Mouse (Mus musculus) lung, postnatal 0 days (tissue): ENCODE measurements around the gene Ehd4. TPM values are rescaled to one million over a fixed set of nuclear protein-coding genes. Genes with fewer than 3 reads are reported as not detected.

Experiments
- ATAC-seq: fragments of 200-750 bp; cut with Nextera tagmentation; 2 replicates; pipeline ENCODE4 v1.8.0; 2017; ENCODE audit warnings: moderate library complexity
- DNase-seq: peaks from one replicate; pipeline ENCODE4 v3.0.0-alpha.2; 2016; ENCODE audit warnings: low spot score
- H3K27ac ChIP-seq: fragments of 300-500 bp; sonication (generic); 2 replicates; pipeline ENCODE4 v1.5.1; 2014; ENCODE audit warnings: antibody characterized with exemption, mild to moderate bottlenecking, low read length, mixed read lengths
- H3K27me3 ChIP-seq: fragments of 300-500 bp; sonication (generic); replicated peaks from 2 replicates; pipeline ENCODE4 v1.6.1; 2014; ENCODE audit warnings: low read length, mixed read lengths; ENCODE audit not compliant: insufficient read depth
- H3K36me3 ChIP-seq: fragments of 300-500 bp; sonication (generic); 2 replicates; pipeline ENCODE4 v1.6.1; 2014; ENCODE audit warnings: low read length, mixed read lengths; ENCODE audit not compliant: insufficient read depth
- H3K4me1 ChIP-seq: fragments of 300-500 bp; sonication (generic); 2 replicates; pipeline ENCODE4 v1.6.1; 2014; ENCODE audit warnings: antibody characterized with exemption, low read depth, low read length, mixed read lengths; ENCODE audit not compliant: insufficient read depth
- H3K4me2 ChIP-seq: fragments of 300-500 bp; sonication (generic); replicated peaks from 2 replicates; pipeline ENCODE4 v1.6.1; 2014; ENCODE audit warnings: low read depth, mild to moderate bottlenecking, low read length, moderate library complexity, mixed read lengths
- H3K4me3 ChIP-seq: fragments of 300-500 bp; sonication (generic); 2 replicates; pipeline ENCODE4 v1.5.1; 2014; ENCODE audit warnings: low read depth, low read length
- H3K9ac ChIP-seq: fragments of 300-500 bp; sonication (generic); replicated peaks from 2 replicates; pipeline ENCODE4 v1.6.1; 2014; ENCODE audit warnings: low read depth, mild to moderate bottlenecking
- H3K9me3 ChIP-seq: fragments of 300-500 bp; sonication (generic); 2 replicates; pipeline ENCODE4 v1.6.1; 2016; ENCODE audit warnings: low read length, mixed read lengths
- CTCF ChIP-seq: IDR thresholded peaks from 2 replicates; pipeline ENCODE4 v1.5.1; 2016; ENCODE audit warnings: antibody characterized with exemption, mild to moderate bottlenecking
- EP300 ChIP-seq: IDR thresholded peaks from 2 replicates; pipeline ENCODE4 v1.6.1; 2016; ENCODE audit warnings: antibody characterized with exemption, mild to moderate bottlenecking, control low read depth
- WGBS: fragments of 180-500 bp; shearing (Covaris S2); extraction: QIAGEN DNeasy Blood & Tissue Kit; methylation state at CpG from one replicate; pipeline ENCODE4 v1.1.7; 2014; 5-methylcytosine and 5-hydroxymethylcytosine counted together
- polyA plus RNA-seq: library from polyadenylated mRNA; unstranded; fragments of >200 nt; fragmentation: Nextera tagmentation; extraction: Ambion mirVana; gene quantifications from 2 replicates; pipeline ENCODE4 v1.2.1, GENCODE M21; 2015

The Ehd4 gene
- polyA plus RNA-seq, 1 experiment from 2014 or later: 228 TPM

- Histone ChIP-seq H3K36me3 (no peaks in the 10 kb centered on the region), H3K4me1 (no peaks in the 10 kb centered on the region), H3K4me2 (no peak overlapping the region), H3K27me3 (no peaks in the 10 kb centered on the region), H3K9ac (no peak overlapping the region), H3K27ac (no peak overlapping the region), H3K9me3 (no peaks in the 10 kb centered on the region), H3K4me3 (no peak overlapping the region)
- ATAC-seq (no peak), DNase-seq (no peak)
- TF ChIP-seq CTCF: peak; percentile 26; the same call in 1 of the 2 replicates
- TF ChIP-seq EP300: no peak
Measured at GRCm38 (mm10) chr2:120178936-120179335, 24.5 kb upstream of the Ehd4 start.

- Histone ChIP-seq H3K9ac (no peak overlapping the region), H3K9me3 (no peaks in the 10 kb centered on the region), H3K4me1 (no peaks in the 10 kb centered on the region), H3K4me2 (no peak overlapping the region; the same call in 1 of the 2 replicates), H3K36me3 (no peaks in the 10 kb centered on the region), H3K27me3 (no peaks in the 10 kb centered on the region), H3K27ac (no peak overlapping the region), H3K4me3 (no peak overlapping the region; the same call in 1 of the 2 replicates)
- WGBS: 19% methylated on average over 10 of the region's 10 CpGs
- no peak for ATAC-seq
- TF ChIP-seq CTCF: peak; percentile 88
- TF ChIP-seq EP300: no peak
- peak; percentile 57 for DNase-seq
Measured at GRCm38 (mm10) chr2:120173718-120174117, 19.3 kb upstream of the Ehd4 start.

GRCm38 (mm10) chr2:120171362-120171761 lies 17.0 kb upstream of the Ehd4 start:
- TF ChIP-seq CTCF (no peak), EP300 (no peak)
- H3K4me3 ChIP-seq: no peak overlapping the region
- no peak overlapping the region for H3K27ac ChIP-seq
- no peak overlapping the region for H3K4me2 ChIP-seq
- H3K27me3 ChIP-seq: no peaks in the 10 kb centered on the region
- DNase-seq (no peak), ATAC-seq (no peak)
- H3K9ac ChIP-seq: no peak overlapping the region
- no peaks in the 10 kb centered on the region for H3K4me1 ChIP-seq
- WGBS: 84% methylated on average over 7 of the region's 7 CpGs
- H3K36me3 ChIP-seq: no peaks in the 10 kb centered on the region
- H3K9me3 ChIP-seq: no peaks in the 10 kb centered on the region

- ATAC-seq (peak; percentile 32; the same call in 1 of the 2 replicates), DNase-seq (peak; percentile 80)
- peak; percentile 77 for TF ChIP-seq CTCF
- no peak for TF ChIP-seq EP300
- Histone ChIP-seq H3K4me1 (no peaks in the 10 kb centered on the region), H3K9me3 (no peaks in the 10 kb centered on the region), H3K4me3 (no peak overlapping the region), H3K36me3 (no peaks in the 10 kb centered on the region), H3K9ac (no peak overlapping the region), H3K27ac (no peak overlapping the region), H3K4me2 (no peak overlapping the region), H3K27me3 (no peaks in the 10 kb centered on the region)
- 31% methylated on average over 1 of the region's 1 CpGs for WGBS
Measured at GRCm38 (mm10) chr2:120170726-120171125, 16.3 kb upstream of the Ehd4 start.

GRCm38 (mm10) chr2:120169382-120169781 lies 15.0 kb upstream of the Ehd4 start:
- ATAC-seq: no peak
- Histone ChIP-seq H3K36me3 (no peaks in the 10 kb centered on the region), H3K4me3 (no peak overlapping the region), H3K4me2 (no peak overlapping the region), H3K9ac (no peak overlapping the region), H3K27me3 (no peaks in the 10 kb centered on the region), H3K4me1 (no peaks in the 10 kb centered on the region), H3K9me3 (no peaks in the 10 kb centered on the region), H3K27ac (no peak overlapping the region)
- no peak for TF ChIP-seq EP300
- TF ChIP-seq CTCF: peak; percentile 66
- peak; percentile 34 for DNase-seq
- 85% methylated on average over 3 of the region's 3 CpGs for WGBS

GRCm38 (mm10) chr2:120167763-120168162 lies 13.4 kb upstream of the Ehd4 start:
- ATAC-seq (no peak), DNase-seq (no peak)
- no peak overlapping the region for H3K4me2 ChIP-seq
- H3K36me3 ChIP-seq: no peaks in the 10 kb centered on the region
- H3K4me1 ChIP-seq: no peaks in the 10 kb centered on the region
- 88% methylated on average over 8 of the region's 8 CpGs for WGBS
- H3K27me3 ChIP-seq: no peaks in the 10 kb centered on the region
- H3K9me3 ChIP-seq: no peaks in the 10 kb centered on the region
- TF ChIP-seq CTCF: no peak
- no peak for TF ChIP-seq EP300
- H3K9ac ChIP-seq: no peak overlapping the region
- H3K4me3 ChIP-seq: no peak overlapping the region
- H3K27ac ChIP-seq: no peak overlapping the region

GRCm38 (mm10) chr2:120165474-120165873 lies 11.1 kb upstream of the Ehd4 start:
- H3K9ac ChIP-seq: no peak overlapping the region
- H3K27me3 ChIP-seq: no peaks in the 10 kb centered on the region
- TF ChIP-seq CTCF (no peak), EP300 (no peak)
- DNase-seq (no peak), ATAC-seq (no peak)
- H3K36me3 ChIP-seq: no peaks in the 10 kb centered on the region
- no peak overlapping the region for H3K4me3 ChIP-seq
- no peaks in the 10 kb centered on the region for H3K4me1 ChIP-seq
- no peak overlapping the region for H3K27ac ChIP-seq
- WGBS: 78% methylated on average over 10 of the region's 10 CpGs
- H3K4me2 ChIP-seq: no peak overlapping the region
- no peaks in the 10 kb centered on the region for H3K9me3 ChIP-seq
